Mouse (Mus musculus) midbrain, postnatal 0 days (tissue): ENCODE data around the gene Hacd2. TPM values are rescaled to one million over a fixed set of nuclear protein-coding genes. Genes with fewer than 3 reads are reported as not detected.

Source experiments
- ATAC-seq: fragments of 200-750 bp; cut with Nextera tagmentation; 2 replicates; pipeline ENCODE4 v1.8.0; 2017; ENCODE audit warnings: moderate number of reproducible peaks, mild to moderate bottlenecking, moderate TSS enrichment, moderate library complexity; ENCODE audit not compliant: low FRiP score
- DNase-seq: peaks from one replicate; pipeline ENCODE4 v3.0.0-alpha.2; 2015; ENCODE audit warnings: low spot score
- H3K27ac ChIP-seq: fragments of 300-500 bp; sonication (generic); 2 replicates; pipeline ENCODE4 v1.5.1; 2014; ENCODE audit warnings: low read depth, mild to moderate bottlenecking, low read length, mixed read lengths
- H3K27me3 ChIP-seq: fragments of 300-500 bp; sonication (generic); 2 replicates; pipeline ENCODE4 v1.6.1; 2014; ENCODE audit warnings: low read length, control low read depth, mixed read lengths; ENCODE audit not compliant: insufficient read depth
- H3K36me3 ChIP-seq: fragments of 300-500 bp; sonication (generic); 2 replicates; pipeline ENCODE4 v1.6.1; 2014; ENCODE audit warnings: low read length, control low read depth, mixed read lengths; ENCODE audit not compliant: insufficient read depth
- H3K4me1 ChIP-seq: fragments of 300-500 bp; sonication (generic); 2 replicates; pipeline ENCODE4 v1.6.1; 2014; ENCODE audit warnings: mild to moderate bottlenecking, control low read depth, antibody characterized with exemption, low read length, mixed read lengths; ENCODE audit not compliant: insufficient read depth
- H3K4me2 ChIP-seq: fragments of 300-500 bp; sonication (generic); 2 replicates; pipeline ENCODE4 v1.6.1; 2014; ENCODE audit warnings: low read depth, mild to moderate bottlenecking, low read length, mixed read lengths; ENCODE audit not compliant: poor library complexity, severe bottlenecking
- H3K4me3 ChIP-seq: fragments of 300-500 bp; sonication (generic); 2 replicates; pipeline ENCODE4 v1.5.1; 2014; ENCODE audit warnings: low read depth, mild to moderate bottlenecking, low read length, moderate library complexity
- H3K9ac ChIP-seq: fragments of 300-500 bp; sonication (generic); replicated peaks from 2 replicates; pipeline ENCODE4 v1.6.1; 2014; ENCODE audit warnings: mild to moderate bottlenecking, low read length, moderate library complexity, mixed read lengths; ENCODE audit not compliant: poor library complexity, severe bottlenecking
- H3K9me3 ChIP-seq: fragments of 300-500 bp; sonication (generic); 2 replicates; pipeline ENCODE4 v1.6.1; 2016; ENCODE audit warnings: low read length, control low read depth
- CTCF ChIP-seq: IDR thresholded peaks from 2 replicates; pipeline ENCODE4 v1.5.1; 2016; ENCODE audit warnings: antibody characterized with exemption, mild to moderate bottlenecking
- WGBS: fragments of 180-500 bp; shearing (Covaris S2); extraction: QIAGEN DNeasy Blood & Tissue Kit; methylation state at CpG from one replicate; pipeline ENCODE4 v1.1.7; 2014; 5-methylcytosine and 5-hydroxymethylcytosine counted together
- polyA plus RNA-seq: library from polyadenylated mRNA; unstranded; fragments of >200 nt; fragmentation: Nextera tagmentation; extraction: Ambion mirVana; gene quantifications from 2 replicates; pipeline ENCODE4 v1.2.1, GENCODE M21; 2015
- total RNA-seq: library from RNA; depleted of rRNA; stranded (reverse); fragments of >200 nt; gene quantifications from 2 replicates; pipeline ENCODE4 v1.2.3, GENCODE M21; 2014

Hacd2 gene
- total and polyA plus RNA-seq, 2 experiments from 2014 or later: 28.4 to 49.4 TPM

- Histone ChIP-seq H3K9ac (no peak overlapping the region), H3K4me2 (no peak overlapping the region), H3K36me3 (no peaks in the 10 kb centered on the region), H3K9me3 (0 out of 2 replicates have a peak, but pooled peaks cover 4% of the 10 kb centered on the region), H3K27ac (no peak overlapping the region), H3K4me1 (no peaks in the 10 kb centered on the region), H3K27me3 (no peaks in the 10 kb centered on the region), H3K4me3 (no peak overlapping the region)
- 94% methylated on average over 2 of the region's 2 CpGs for WGBS
- TF ChIP-seq CTCF: no peak
- DNase-seq (no peak), ATAC-seq (no peak)
Observed at GRCm38 (mm10) chr16:35013501-35013900, 8.7 kb upstream of the Hacd2 start.

GRCm38 (mm10) chr16:35016491-35016890, 5.7 kb upstream of the Hacd2 start:
- DNase-seq (no peak), ATAC-seq (no peak)
- TF ChIP-seq CTCF: no peak
- no peak overlapping the region for H3K9ac ChIP-seq
- no peaks in the 10 kb centered on the region for H3K36me3 ChIP-seq
- 0 out of 2 replicates have a peak, but pooled peaks cover 4% of the 10 kb centered on the region for H3K9me3 ChIP-seq
- no peaks in the 10 kb centered on the region for H3K4me1 ChIP-seq
- H3K4me2 ChIP-seq: no peak overlapping the region
- WGBS: 68% methylated on average over 3 of the region's 3 CpGs
- H3K4me3 ChIP-seq: no peak overlapping the region
- H3K27me3 ChIP-seq: peaks cover 4% of the 10 kb centered on the region; the same call in 1 of the 2 replicates
- H3K27ac ChIP-seq: no peak overlapping the region

DNA sequence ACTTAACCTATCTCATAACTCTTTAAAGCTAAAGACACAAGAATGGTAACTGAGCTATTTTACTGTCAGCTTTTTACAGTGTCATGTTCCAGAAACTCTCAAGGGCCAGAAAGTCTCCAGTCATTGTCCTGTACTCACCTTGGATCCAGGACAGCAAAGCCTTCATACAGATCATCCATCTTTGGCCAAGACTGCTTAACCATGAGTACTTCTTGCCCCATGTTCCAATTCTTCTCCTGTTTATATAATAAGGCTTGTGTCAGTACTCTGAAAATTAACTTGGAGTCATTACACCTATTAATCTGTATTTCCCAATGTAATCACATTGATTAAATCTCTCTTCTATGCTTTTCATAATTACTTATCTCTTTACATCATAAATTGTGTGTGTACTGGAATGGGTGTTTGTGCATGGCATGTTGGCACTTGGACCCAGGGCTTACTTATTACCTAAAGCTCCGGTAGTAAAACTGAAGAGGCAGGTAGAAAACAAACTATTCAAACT, 3.7 kb upstream of the Hacd2 start:
- H3K9ac ChIP-seq: no peak overlapping the region
- no peak overlapping the region for H3K4me3 ChIP-seq
- H3K36me3 ChIP-seq: no peaks in the 10 kb centered on the region
- DNase-seq (no peak), ATAC-seq (no peak)
- peaks cover 4% of the 10 kb centered on the region; the same call in 1 of the 2 replicates for H3K27me3 ChIP-seq
- H3K4me1 ChIP-seq: no peaks in the 10 kb centered on the region
- 0 out of 2 replicates have a peak, but pooled peaks cover 4% of the 10 kb centered on the region for H3K9me3 ChIP-seq
- H3K27ac ChIP-seq: no peak overlapping the region
- no peak for TF ChIP-seq CTCF
- H3K4me2 ChIP-seq: no peak overlapping the region
- WGBS: 84% methylated on average over 1 of the region's 1 CpGs

- no peak for ATAC-seq
- no peak overlapping the region for H3K9ac ChIP-seq
- WGBS: 54% methylated on average over 5 of the region's 5 CpGs
Observed at GRCm38 (mm10) chr16:35021903-35022241, 356 bp upstream of the Hacd2 start.

GRCm38 (mm10) chr16:35023138-35023735, 1.0 kb downstream of the Hacd2 start:
- Histone ChIP-seq H3K36me3 (no peaks in the 10 kb centered on the region), H3K4me2 (peak overlapping the region; percentile 61), H3K9me3 (no peaks in the 10 kb centered on the region), H3K9ac (peak overlapping the region; percentile 70), H3K27ac (0 out of 2 replicates have a peak overlapping the region, but pooled peaks have one; percentile 81), H3K4me3 (peak overlapping the region; percentile 73), H3K27me3 (peaks cover 4% of the 10 kb centered on the region; the same call in 1 of the 2 replicates), H3K4me1 (no peaks in the 10 kb centered on the region)
- DNase-seq: no peak
- WGBS: 6% methylated on average over 8 of the region's 8 CpGs
- no peak for ATAC-seq
- no peak for TF ChIP-seq CTCF

More at GRCm38 (mm10) chr16:35021903-35022241, 356 bp upstream of the Hacd2 start:
- H3K4me1 ChIP-seq: no peaks in the 10 kb centered on the region
- no peak for DNase-seq
- H3K4me2 ChIP-seq: peak overlapping the region; percentile 33
- peaks cover 4% of the 10 kb centered on the region; the same call in 1 of the 2 replicates for H3K27me3 ChIP-seq
- peak overlapping the region; percentile 73 for H3K4me3 ChIP-seq
- H3K36me3 ChIP-seq: no peaks in the 10 kb centered on the region
- no peak overlapping the region; the same call in 1 of the 2 replicates for H3K27ac ChIP-seq
- H3K9me3 ChIP-seq: no peaks in the 10 kb centered on the region
- TF ChIP-seq CTCF: no peak

DNA sequence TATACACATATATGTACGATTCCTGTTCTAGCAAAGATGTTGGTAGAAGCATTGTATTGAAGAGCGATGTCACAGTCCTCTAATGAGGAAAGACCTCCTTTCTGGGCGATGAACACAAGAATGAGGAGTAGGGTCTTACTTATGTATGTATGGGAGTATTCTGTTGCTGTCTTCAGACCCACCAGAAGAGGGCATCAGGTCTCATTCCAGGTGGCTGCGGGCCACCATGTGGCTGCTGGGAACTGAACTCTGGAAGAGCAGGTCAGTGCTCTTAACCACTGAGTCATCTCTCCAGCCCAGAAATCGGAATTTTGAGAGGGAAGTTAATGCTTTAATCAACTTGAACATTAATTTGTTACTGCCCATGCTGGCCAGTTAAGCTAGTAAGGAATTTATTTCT, 2.1 kb downstream of the Hacd2 start:
- H3K4me1 ChIP-seq: no peaks in the 10 kb centered on the region
- WGBS: 88% methylated on average over 5 of the region's 5 CpGs
- no peak overlapping the region for H3K4me3 ChIP-seq
- H3K9ac ChIP-seq: no peak overlapping the region
- H3K27me3 ChIP-seq: peaks cover 4% of the 10 kb centered on the region; the same call in 1 of the 2 replicates
- TF ChIP-seq CTCF: peak; percentile 45
- ATAC-seq (no peak), DNase-seq (peak; percentile 19)
- no peak overlapping the region for H3K4me2 ChIP-seq
- no peak overlapping the region for H3K27ac ChIP-seq
- no peaks in the 10 kb centered on the region for H3K9me3 ChIP-seq
- H3K36me3 ChIP-seq: peaks cover 4% of the 10 kb centered on the region; the same call in 1 of the 2 replicates
